Mouse (Mus musculus) midbrain, embryonic 15.5 days (tissue): ENCODE measurements around the gene Akr1a1. TPM values are rescaled to one million over a fixed set of nuclear protein-coding genes. Genes with fewer than 3 reads are reported as not detected.

Source experiments
- ATAC-seq: fragments of 200-750 bp; cut with Nextera tagmentation; replicated peaks from 2 replicates; pipeline ENCODE4 v1.8.0; 2017; ENCODE audit warnings: moderate TSS enrichment
- H3K27ac ChIP-seq: fragments of 300-500 bp; sonication (generic); 2 replicates; pipeline ENCODE4 v1.5.1; 2015; ENCODE audit warnings: mild to moderate bottlenecking, inconsistent platforms
- H3K27me3 ChIP-seq: fragments of 300-500 bp; sonication (generic); replicated peaks from 2 replicates; pipeline ENCODE4 v1.6.1; 2015; ENCODE audit warnings: inconsistent platforms
- H3K36me3 ChIP-seq: fragments of 300-500 bp; sonication (generic); replicated peaks from 2 replicates; pipeline ENCODE4 v1.6.1; 2015; ENCODE audit warnings: inconsistent platforms
- H3K4me1 ChIP-seq: fragments of 300-500 bp; sonication (generic); 2 replicates; pipeline ENCODE4 v1.6.1; 2015; ENCODE audit warnings: inconsistent platforms
- H3K4me2 ChIP-seq: fragments of 300-500 bp; sonication (generic); 2 replicates; pipeline ENCODE4 v1.6.1; 2015; ENCODE audit warnings: inconsistent platforms, mild to moderate bottlenecking, moderate library complexity
- H3K4me3 ChIP-seq: fragments of 300-500 bp; sonication (generic); 2 replicates; pipeline ENCODE4 v1.5.1; 2015; ENCODE audit warnings: mild to moderate bottlenecking, inconsistent platforms
- H3K9ac ChIP-seq: fragments of 300-500 bp; sonication (generic); 2 replicates; pipeline ENCODE4 v1.6.1; 2015; ENCODE audit warnings: mild to moderate bottlenecking, inconsistent platforms
- H3K9me3 ChIP-seq: fragments of 300-500 bp; sonication (generic); 2 replicates; pipeline ENCODE4 v1.6.1; 2016; ENCODE audit warnings: inconsistent platforms
- WGBS: fragments of 180-500 bp; shearing (Covaris S2); methylation state at CpG from one replicate; pipeline ENCODE4 v1.1.7; 2015; ENCODE audit warnings: mixed read lengths; 5-methylcytosine and 5-hydroxymethylcytosine counted together
- polyA plus RNA-seq: library from polyadenylated mRNA; unstranded; fragments of >200 nt; fragmentation: Nextera tagmentation; extraction: Ambion mirVana; gene quantifications from 2 replicates; pipeline ENCODE4 v1.2.1, GENCODE M21; 2015

Akr1a1 gene
- polyA plus RNA-seq, 1 experiment from 2014 or later = 675 TPM

DNA sequence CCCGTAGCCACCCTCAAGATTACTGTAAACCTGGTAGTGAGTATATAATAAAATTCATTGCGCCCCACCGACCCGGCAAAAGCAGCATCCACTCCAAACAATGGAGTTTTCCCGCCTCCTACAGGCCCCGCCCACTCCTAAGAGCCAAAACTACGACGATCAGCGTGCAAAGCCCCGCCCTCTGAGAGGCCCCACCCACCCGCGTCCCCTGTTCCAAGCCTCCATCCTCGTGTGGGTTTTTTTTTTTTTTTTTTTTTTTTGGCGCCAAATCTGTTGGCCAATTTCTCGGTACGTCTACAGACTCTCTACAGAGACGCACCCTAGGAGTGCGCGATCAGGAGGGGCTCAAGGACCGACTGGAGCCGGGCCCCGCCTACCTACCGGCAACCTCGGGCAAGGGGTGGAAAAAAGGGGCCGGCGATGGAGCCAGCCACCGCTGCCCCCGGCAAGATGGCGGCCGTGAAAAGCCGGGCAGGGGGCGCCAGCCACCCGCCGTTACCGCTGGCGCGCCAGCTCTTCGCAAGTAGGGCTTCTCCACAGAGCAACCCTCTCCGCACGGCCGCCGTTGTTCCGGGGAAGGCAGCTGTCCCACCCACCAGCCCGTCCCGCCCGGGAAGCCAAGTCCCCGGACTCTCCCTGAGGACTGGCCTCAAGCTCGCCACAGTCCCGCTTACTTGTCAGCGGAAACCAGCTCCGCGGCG is 24.7 kb downstream of the Akr1a1 start:
- H3K9ac ChIP-seq = peak overlapping the region; percentile 86
- H3K4me3 ChIP-seq = peak overlapping the region; percentile 98
- H3K4me2 ChIP-seq = peak overlapping the region; percentile 71
- peaks cover 23% of the 10 kb centered on the region for H3K4me1 ChIP-seq
- H3K27me3 ChIP-seq = no peaks in the 10 kb centered on the region
- H3K36me3 ChIP-seq = no peaks in the 10 kb centered on the region; the same call in 1 of the 2 replicates
- H3K9me3 ChIP-seq = no peaks in the 10 kb centered on the region
- WGBS = under 1% methylated on average over 52 of the region's 53 CpGs
- peak; percentile 81 for ATAC-seq
- peak overlapping the region; percentile 96 for H3K27ac ChIP-seq

DNA sequence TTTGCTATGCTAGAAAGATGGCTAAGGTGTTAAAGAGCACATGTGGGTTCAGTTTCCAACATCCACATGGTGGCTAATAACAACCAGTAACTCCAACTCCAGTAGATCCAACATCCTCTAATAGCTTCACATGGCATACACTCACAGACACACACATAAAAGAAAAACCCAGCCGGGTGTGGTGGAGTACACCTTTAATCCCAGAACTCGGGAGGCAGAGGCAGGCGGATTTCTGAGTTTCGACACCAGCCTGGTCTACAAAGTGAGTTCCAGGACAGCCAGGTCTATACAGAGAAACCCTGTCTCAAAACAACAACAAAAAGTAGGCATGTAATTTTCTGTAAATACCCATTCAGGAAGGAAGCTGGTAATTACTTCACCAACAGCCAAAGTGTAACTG is 26.6 kb downstream of the Akr1a1 start:
- ATAC-seq = no peak
- no peak overlapping the region for H3K4me3 ChIP-seq
- WGBS = 98% methylated on average over 4 of the region's 4 CpGs
- peaks cover 5% of the 10 kb centered on the region; the same call in 1 of the 2 replicates for H3K36me3 ChIP-seq
- peaks cover 23% of the 10 kb centered on the region for H3K4me1 ChIP-seq
- H3K4me2 ChIP-seq = no peak overlapping the region
- no peaks in the 10 kb centered on the region for H3K9me3 ChIP-seq
- H3K9ac ChIP-seq = no peak overlapping the region
- H3K27me3 ChIP-seq = no peaks in the 10 kb centered on the region
- H3K27ac ChIP-seq = no peak overlapping the region

DNA sequence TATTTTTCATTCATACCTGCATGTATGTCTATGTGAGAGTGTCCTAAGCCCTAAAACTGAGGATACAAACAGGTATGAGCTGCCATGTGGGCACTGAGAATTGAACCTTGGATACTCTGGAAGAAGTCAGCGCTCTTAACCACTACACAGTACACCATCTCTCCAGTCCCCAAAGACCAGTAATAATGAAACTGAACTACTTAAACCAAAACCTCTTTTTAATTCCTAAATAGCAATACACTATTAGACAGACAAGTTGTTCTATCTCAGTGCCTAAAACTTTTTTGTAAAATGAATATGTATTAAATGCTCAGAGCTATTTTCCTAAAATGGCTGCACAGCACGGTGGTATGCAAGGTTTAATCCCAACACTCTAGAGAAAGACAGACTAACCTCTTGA is 36.2 kb downstream of the Akr1a1 start:
- no peak for ATAC-seq
- Histone ChIP-seq H3K9ac (no peak overlapping the region), H3K4me2 (no peak overlapping the region), H3K4me3 (no peak overlapping the region), H3K27me3 (no peaks in the 10 kb centered on the region), H3K27ac (no peak overlapping the region), H3K9me3 (no peaks in the 10 kb centered on the region), H3K4me1 (no peaks in the 10 kb centered on the region), H3K36me3 (peaks cover 26% of the 10 kb centered on the region)
- 98% methylated on average over 2 of the region's 2 CpGs for WGBS

DNA sequence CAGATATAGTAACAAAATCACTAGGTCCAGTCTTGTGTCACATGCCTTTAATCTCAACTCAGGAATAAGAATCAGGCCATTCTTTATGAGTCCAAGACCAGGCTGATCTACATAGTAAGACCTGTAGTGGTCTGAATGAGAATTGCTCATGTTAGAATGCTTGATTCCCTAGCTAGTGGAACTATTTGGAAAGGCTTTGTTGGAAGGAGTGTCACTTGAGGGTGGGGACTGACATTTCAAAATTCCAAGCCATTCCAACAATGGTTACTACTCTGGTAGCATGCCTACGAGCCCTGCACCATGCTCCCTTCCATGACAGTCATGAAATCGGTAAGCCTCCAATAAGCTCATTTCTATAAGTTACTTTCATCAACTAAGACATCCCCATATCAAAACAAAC is 38.9 kb downstream of the Akr1a1 start:
- Histone ChIP-seq H3K36me3 (peaks cover 32% of the 10 kb centered on the region), H3K27ac (no peak overlapping the region), H3K4me3 (no peak overlapping the region), H3K9me3 (no peaks in the 10 kb centered on the region), H3K4me1 (no peaks in the 10 kb centered on the region), H3K4me2 (no peak overlapping the region), H3K27me3 (no peaks in the 10 kb centered on the region), H3K9ac (no peak overlapping the region)
- 88% methylated on average over 2 of the region's 2 CpGs for WGBS
- no peak for ATAC-seq

DNA sequence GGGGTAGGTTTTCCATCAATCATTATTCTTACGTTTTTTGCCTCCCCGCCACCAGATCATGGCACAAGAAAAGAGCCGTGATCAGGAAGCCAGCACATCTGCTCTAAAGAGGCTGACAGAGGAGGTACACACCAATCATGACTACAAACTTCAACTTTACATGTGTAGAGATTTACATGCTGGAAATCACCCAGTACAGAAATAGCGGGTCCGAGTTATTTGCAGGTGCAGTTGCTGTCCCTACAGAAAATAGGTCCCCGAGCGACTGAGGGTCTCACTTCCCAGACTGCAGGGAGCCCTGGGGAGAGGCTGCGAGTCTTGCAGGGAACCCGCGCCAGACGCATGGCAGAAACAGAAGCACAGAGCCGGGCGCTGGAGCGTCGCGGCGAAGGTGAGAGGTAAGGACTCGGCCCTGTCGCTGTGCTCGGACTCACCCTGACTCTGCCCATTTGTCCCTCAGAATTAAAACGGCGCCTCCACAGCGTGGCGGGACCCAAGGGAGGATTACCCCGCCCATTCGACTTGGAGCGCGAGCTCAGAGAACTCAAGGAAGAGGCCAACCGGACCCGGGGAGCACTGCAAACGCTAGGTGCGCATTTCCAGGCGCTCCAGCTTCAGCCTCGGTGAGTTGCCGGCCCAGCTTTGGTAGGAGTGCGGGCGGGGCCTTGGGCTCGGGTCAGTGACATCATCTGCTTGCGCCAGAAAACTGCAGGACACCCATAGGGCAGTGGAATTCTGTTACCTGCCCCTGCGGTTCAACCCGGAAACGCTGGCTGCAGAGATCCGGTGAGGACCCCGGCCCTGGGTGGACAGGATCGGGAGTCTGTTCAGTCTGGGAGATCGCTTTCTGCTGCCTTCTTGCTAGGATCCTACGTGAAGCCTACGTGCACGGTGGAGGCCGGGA is 54.2 kb downstream of the Akr1a1 start:
- peak; percentile 96 for ATAC-seq
- Histone ChIP-seq H3K9ac (peak overlapping the region; percentile 72), H3K4me2 (peak overlapping the region; percentile 76), H3K27ac (peak overlapping the region; percentile 83), H3K36me3 (peaks cover 18% of the 10 kb centered on the region), H3K27me3 (no peaks in the 10 kb centered on the region), H3K9me3 (no peaks in the 10 kb centered on the region), H3K4me3 (peak overlapping the region; percentile 74), H3K4me1 (peaks cover 14% of the 10 kb centered on the region)
- WGBS = under 1% methylated on average over 50 of the region's 50 CpGs

DNA sequence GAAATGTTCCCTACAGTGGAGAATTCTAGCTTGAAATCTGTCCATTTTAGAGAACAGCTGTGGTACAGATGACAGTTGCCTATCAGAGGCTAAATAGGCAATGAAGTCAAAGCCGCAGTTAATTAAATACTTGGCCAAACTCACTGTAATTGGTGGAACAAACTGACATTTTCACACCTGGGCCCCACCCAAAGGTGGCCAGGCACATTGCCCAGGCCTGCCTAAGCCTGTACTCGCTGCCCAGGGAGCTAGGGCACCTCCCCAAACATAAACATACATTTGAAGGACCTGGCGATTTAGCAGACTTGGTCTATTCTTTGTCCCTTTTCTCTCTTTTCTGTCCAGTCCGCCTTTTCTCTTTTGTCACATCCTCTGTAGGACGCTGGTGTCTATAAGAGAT is 55.1 kb downstream of the Akr1a1 start, which contains the start of gene Ccdc17:
Gene Ccdc17 (plus strand): TSS at position 276 of the 400 bp plus-strand sequence.
- Histone ChIP-seq H3K4me3 (peak within 1 kb of the TSS; percentile 74), H3K36me3 (peaks cover 18% of the 10 kb centered on the region), H3K4me1 (peaks cover 14% of the 10 kb centered on the region), H3K27ac (peak within 1 kb of the TSS; percentile 83), H3K4me2 (peak within 1 kb of the TSS; percentile 76), H3K9me3 (no peaks in the 10 kb centered on the region), H3K9ac (peak within 1 kb of the TSS; percentile 72), H3K27me3 (no peaks in the 10 kb centered on the region)
- ATAC-seq = no peak
- WGBS = 23% methylated on average over 5 of the region's 5 CpGs

DNA sequence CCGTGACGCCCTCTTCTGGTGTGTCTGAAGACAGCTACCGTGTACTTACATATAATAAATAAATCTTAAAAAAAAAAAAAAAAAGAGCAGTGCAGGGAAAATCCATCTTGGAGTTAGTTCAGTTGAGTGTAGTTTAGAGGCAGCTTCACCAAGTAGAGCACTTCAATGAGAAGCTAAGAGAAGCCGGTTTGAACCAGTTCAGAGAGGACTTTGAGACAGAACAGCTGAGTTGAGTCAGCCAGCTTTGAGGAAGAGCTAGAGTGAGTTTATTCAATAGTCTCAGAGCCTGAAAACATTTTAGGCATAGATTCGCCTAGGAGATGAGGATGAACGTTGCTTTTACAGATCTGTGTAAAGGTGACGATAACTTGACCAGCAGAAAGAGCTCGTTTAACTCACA is 55.7 kb downstream of the Akr1a1 start:
- Histone ChIP-seq H3K4me2 (no peak overlapping the region), H3K4me3 (no peak overlapping the region), H3K27ac (no peak overlapping the region), H3K9ac (no peak overlapping the region), H3K36me3 (peaks cover 19% of the 10 kb centered on the region), H3K27me3 (no peaks in the 10 kb centered on the region), H3K4me1 (peaks cover 14% of the 10 kb centered on the region), H3K9me3 (no peaks in the 10 kb centered on the region)
- no peak for ATAC-seq
- 86% methylated on average over 8 of the region's 8 CpGs for WGBS

Other genes starting within 250 kb of the Akr1a1 start
- 54.5 and 59.1 TPM in 2 replicates for gene Mast2, start 187.5 kb downstream of the Akr1a1 start, polyA plus RNA-seq
- gene Ipp, start 144.1 kb downstream of the Akr1a1 start, polyA plus RNA-seq = 13.3 and 13.6 TPM in 2 replicates
- 17.6 and 21.2 TPM in 2 replicates for gene Tmem69, start 95.7 kb downstream of the Akr1a1 start, polyA plus RNA-seq
- 16.4 and 16.5 TPM in 2 replicates for gene Gpbp1l1, start 94.0 kb downstream of the Akr1a1 start, polyA plus RNA-seq
- gene Ccdc17, start 55.0 kb downstream of the Akr1a1 start, polyA plus RNA-seq = 4.3 and 6.7 TPM in 2 replicates
- gene Nasp, start 23.7 kb downstream of the Akr1a1 start, polyA plus RNA-seq = 89.8 and 95.2 TPM in 2 replicates
- 370 and 378 TPM in 2 replicates for gene Prdx1, start 33.9 kb upstream of the Akr1a1 start, polyA plus RNA-seq
- 22.2 and 22.6 TPM in 2 replicates for gene Mmachc, start 56.7 kb upstream of the Akr1a1 start, polyA plus RNA-seq
- gene Ccdc163, start 56.8 kb upstream of the Akr1a1 start, polyA plus RNA-seq = 11.3 and 11.5 TPM in 2 replicates
- gene Tesk2, start 69.3 kb upstream of the Akr1a1 start, polyA plus RNA-seq = 2.6 and 2.9 TPM in 2 replicates
- gene Toe1, start 156.0 kb upstream of the Akr1a1 start, polyA plus RNA-seq = 31.9 and 32.0 TPM in 2 replicates
- gene Mutyh, start 156.0 kb upstream of the Akr1a1 start, polyA plus RNA-seq = 8.3 and 9.5 TPM in 2 replicates
- 0.59 and 0.92 TPM in 2 replicates for gene Hpdl, start 170.0 kb upstream of the Akr1a1 start, polyA plus RNA-seq
- 6.7 and 6.8 TPM in 2 replicates for gene Zswim5, start 225.7 kb upstream of the Akr1a1 start, polyA plus RNA-seq